Mouse (Mus musculus): ENCODE measurements around the gene Dnah9.

DNA sequence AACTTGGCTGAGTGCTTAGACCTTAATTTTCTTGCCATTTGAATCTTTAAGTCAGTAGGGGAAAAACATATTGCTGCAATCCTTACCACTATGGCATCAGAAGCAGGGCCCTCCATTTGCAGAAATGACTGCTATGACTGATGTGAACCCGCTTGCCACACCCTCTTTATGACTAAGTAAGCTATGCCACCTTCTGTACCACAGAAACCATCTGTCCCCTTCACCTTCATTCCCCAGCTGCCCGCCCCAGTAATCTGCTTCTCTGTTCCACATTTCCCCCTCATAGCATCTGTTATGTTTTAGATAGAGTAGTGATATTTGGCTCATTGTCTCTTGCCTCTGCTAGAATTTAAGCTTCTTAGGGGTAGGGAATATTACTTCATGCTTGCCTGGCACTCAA is 237.6 kb downstream of the Dnah9 start:
- no peak for TF ChIP-seq CTCF (IDR thresholded peaks at IDR 0.05; ENCODE audit: low read depth, low read length)
- no peak for TF ChIP-seq GATA2 (IDR thresholded peaks at IDR 0.05; ENCODE audit: borderline replicate concordance, low read depth, low read length)
- TF ChIP-seq POLR2AphosphoS5 (IDR thresholded peaks at IDR 0.05; ENCODE audit: insufficient replicate concordance, low read depth, low read length): no peak

Measured in G1E (cell line).